Mouse (Mus musculus) kidney, adult 9 months (tissue): ENCODE measurements around the gene Socs3.

Source experiments
- DNase-seq: peaks from one replicate; pipeline ENCODE4 v3.0.0; 2022

Gene Socs3

DNA sequence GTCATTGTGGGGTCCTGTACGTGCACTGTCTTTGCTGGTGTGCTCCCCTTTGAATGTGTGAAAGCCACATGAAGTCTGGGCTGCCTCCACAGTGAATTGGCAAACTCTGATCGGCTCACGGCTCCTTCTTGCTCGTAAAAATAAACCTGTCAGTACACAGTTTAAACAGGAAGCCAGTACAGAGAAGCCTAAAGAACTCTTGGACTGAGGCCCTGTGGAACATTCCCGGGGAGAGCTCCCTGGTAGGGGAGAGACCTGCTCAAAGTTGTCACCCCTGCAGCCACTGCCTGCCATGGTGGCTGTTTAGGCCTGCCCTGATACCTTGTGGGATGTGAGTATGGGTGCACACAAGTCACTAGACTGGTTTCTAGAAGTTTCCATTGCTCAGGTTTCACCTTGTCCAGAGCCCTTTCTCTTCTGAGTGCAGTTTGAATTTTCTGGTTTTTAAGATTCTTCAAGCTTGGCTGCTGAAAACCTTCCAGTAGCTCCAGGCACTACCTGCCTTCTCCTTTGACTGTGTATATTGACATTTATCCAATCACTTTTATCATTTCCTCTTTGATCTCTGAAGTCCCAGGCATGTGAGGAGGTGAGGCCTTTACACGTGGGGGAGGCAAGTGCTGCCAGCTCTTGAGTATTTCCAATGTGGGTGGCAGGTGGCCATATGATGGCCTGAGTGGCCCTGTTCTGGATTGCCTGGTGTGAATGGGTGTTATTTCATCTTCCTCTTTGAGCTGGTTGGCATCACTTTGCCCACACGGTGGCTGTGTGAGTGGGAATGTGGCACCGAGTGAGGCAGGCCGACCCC is 24.6 kb upstream of the Socs3 start:
- peak; percentile 58 for DNase-seq

DNA sequence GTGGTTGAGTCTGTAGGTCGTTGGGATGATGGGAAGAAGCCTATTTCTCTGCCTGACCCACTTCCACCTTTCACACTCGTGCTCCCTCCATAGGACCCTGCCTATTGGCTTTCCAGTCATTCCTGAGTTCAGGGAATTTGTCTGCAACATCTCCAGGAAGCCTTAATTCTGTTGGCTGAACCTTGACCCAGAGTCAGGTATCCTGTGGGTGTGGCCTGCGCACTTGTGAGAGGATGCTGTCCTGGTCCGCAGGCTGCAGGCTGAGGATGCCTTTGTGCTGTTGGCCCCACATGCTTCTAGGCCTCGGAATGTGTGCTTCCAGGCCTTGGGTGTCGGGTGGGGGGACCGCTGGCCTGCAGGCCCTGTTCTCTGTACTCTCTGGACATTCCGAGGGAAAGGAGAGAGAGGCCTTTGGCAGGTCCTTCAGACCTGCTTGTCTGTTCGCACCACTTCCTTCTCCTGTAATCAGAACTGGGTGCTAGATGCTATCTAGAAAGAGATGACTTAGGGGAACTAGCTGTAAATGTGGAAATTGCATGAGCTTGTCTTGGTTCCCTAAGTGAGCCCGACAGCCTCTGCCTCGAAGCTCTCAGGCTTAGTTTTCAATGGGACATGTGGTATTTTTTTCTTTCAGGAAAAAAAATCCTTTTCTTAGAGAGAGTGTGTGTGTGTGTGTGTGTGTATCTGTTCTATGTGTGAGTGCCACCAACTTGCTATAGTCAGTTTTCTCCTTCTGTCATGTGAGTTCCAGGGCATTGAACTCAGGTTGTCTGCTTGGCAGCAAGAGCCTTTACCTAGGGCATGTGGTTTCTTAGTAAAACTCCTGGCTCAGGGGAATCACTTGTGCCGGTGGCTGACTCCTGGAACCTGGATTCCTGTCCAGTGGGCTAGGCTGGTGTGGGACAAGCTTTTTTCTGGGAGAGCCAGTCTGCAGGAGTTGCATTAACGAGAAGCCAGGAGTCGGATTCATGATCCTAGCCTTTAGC is 23.6 kb upstream of the Socs3 start:
- DNase-seq: peak; percentile 36

DNA sequence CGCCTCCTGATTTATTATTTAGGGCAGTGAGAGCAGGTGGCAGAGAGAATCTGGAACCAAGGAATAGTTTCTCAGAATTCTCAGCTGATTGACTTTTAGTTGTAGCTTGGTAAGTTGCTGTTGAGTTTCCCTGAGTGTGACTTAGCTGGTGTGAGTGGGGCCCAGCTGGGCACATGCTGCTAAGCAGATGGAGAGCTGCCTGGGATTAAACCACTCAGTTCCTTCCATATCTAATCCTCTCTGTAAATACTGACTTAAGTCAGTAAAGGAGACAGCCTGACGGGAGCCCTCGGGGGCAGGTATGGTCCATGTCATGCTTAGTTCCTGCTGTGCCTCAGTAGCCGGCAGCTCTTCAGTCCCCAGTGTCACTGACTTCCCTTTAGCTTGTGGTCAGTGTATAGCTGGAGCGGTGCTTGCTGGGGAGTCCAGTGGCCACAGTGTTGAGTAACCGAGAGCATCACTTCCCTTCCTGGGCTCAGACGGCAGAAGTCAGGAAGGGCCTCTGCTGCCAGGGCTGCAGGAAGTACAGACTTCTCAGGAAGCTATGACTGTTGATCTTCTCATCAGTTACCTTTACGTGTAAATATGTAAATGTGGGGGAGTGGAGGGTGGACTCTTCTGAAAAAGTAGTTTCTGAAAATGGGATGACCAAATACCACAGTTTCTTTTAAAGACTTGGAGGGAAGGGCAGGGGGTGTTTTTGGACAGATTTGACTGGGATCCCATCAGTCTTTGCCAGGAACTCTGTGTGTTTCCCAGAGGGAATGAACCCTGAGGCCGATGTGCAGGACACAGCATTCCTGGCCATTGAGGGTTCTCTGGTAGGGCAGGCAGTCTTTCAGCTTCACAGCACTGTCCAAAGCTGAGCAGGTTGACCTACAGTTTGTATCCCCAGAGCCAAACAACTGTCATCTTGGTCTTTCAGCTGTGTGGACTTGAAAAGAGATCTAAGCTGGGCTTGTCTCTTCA is 21.9 kb upstream of the Socs3 start:
- DNase-seq: peak; percentile 42

DNA sequence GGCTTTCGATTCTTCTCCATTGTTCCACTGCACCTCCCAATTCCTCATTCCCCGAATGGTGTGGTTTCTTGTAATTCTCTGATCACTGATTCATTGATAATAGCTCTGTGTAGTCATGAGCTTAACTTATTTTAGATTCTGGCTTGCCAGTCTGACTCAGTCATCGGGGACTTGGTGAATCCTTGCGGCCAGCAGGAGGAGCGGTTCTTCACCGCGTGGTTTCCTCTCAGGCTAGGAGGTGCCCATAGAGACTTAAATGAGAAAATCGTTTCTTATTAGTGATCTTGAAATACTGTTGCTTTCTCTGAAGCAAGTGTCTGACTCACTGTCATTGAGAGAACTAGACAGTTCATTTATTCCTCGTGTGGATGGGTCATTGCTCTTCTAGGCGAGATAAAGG is 20.1 kb upstream of the Socs3 start:
- no peak for DNase-seq

DNA sequence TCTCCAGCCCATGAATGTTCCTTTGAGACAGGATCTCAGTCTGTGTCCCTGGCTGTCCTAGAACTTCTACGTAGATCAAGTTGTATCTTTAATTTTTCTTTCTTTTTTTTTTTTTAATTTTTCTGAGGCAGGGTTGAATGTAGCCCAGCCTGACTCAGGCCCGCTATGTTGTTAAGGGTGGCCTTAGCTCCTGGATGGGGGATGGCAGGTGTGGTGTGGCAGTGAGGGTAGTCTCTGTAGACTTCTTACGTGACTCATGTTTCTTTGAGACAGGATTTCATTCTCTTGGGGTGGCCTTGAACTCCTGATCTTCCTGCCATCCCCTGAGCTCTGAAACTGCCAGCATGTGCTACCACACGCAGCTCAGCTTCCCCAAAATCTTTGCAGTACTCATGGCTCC is 19.4 kb upstream of the Socs3 start:
- DNase-seq: no peak

DNA sequence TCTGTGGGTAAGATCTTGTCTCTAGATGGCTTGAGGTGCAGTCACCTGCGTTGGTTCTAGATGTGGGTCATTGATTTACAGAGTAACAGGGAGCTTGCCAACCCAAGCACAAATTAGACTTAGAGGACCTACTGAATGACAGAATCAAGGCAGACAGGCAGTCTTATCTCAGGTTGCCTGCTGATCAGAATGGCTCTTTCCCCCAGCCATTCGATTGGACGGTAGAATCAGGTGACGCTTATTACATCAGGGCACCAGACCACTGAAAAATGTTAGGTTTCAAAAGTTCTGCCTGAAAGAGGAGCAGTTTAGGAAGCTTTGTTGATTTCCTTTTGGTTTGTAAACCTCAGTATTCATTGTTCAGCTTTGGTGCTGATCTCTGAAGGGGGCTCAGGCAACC is 18.1 kb upstream of the Socs3 start:
- peak; percentile 75 for DNase-seq

DNA sequence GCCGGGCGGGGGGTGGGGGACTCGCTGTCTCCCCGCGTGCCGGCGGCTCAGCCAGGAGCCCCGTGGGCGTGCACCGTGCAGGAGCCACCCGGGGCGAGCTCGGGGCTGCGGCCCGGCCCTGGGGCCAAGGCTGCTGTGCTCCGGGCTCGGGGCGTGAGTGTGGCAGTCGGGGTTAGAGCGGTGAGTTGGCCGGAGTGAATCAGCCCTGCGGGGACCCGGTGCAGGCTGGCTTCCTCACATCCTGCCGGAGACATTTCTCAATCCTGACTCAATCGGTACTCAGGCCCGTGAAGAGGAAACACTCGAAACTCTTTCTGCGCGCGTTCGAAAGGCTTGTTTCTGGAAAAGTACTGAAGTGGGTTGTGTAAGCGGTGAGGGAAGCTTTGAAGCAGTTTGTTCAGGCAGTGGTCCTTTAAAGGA is 17.2 kb upstream of the Socs3 start:
- DNase-seq: no peak

DNA sequence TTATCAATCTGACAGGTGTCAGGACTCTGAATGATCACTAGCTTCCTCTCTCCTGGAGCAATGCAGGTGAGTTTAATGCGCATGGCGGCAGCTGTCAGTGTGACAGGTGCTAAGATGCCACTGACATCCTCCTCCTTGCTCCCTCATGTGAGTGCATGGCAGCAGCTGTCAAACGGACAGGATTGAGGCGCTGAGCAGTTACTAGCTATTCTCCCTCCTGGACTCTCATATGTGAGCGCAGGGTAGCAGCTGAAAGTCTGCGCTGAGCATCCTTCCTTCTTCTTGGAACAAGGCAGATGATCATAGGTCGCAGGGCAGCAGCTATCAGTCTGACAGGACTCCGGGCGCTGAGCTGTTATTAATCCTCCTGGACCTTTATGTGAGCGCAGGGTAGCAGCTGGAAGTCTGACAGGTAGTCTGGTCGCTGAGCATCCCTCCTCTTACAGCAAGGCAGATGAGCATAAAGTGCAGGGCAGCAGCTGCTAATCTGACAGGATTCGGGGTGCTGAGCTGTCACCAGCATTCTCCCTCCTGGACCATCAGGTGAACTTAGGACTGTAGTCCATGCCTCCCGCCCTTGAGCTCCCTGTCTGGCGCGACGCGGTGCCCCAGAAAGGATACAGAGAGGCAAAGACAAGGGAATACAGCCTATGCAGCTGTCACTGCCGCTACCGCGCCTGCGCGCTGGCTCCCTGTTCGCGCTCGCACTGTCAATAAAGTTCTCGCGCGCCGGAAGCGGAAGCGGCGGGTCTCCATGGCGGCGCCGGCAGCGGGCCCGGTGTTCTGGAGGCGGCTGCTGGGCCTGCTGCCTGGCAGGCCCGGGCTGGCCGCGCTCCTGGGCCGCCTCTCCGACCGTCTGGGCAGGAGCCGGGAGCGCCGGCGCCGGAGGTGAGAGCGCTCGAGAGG is 16.5 kb upstream of the Socs3 start, which contains the start of gene Pgs1:
Gene Pgs1 (plus strand): TSS at position 167 of the 906 bp plus-strand sequence.
- DNase-seq: peak; percentile 91

DNA sequence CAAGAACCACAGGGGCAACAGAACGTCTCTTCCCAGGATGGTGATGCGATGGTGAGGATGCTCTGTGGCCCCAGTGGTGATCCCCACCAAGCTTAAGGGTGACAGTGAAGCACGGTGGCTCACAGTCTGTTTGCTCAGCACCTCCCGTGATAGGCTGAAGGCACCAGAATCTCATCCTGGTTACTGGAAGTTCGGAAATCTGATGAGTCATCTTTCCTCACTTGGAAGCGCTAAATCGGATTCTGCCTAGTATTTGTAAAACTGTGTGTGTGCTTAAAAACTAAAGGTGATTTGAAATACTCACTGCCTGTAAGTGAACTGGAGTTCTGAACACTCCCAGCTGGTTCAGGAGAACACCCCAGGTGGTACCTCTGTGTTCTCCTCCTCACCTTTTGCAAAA is 13.9 kb upstream of the Socs3 start:
- no peak for DNase-seq

DNA sequence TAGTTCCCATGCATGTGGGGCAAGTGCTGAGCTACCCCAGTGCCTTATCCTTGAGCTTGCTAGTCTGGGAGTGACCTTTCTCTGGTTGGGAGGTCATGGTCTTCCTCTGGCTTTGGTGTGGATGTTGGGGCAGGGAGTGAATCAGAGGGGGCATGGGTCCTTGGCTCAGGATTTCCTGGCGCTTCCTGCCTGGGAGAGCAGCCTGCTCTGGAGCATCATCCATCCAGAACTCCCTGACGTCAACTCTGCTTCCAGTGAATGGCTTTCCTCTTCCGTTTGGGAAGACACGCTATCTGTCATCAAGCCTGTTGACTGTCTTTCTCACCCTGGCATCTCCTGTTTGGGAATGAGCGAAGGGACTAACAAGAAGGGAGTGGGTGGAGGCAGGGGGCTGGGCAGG is 12.6 kb upstream of the Socs3 start:
- peak; percentile 60 for DNase-seq

DNA sequence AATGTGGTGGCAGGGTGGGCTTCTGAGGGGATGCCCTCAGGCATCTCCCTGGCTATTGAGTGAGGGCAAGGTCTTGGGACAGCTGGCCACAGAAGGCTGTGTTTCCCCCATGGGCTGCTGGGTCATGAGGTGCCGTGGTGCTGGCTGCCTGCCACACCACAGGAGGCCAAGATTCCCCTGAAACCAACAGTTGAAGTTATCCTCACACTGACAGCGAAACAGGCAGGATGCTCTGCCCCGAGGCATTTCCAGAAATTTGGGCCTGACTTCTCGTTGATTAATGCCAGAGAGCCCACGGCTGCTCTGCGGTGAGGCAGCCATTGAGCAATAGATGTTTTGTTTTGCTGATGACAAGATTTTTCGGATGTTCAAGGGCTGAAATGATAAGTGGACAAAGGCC is 9.5 kb upstream of the Socs3 start:
- no peak for DNase-seq

DNA sequence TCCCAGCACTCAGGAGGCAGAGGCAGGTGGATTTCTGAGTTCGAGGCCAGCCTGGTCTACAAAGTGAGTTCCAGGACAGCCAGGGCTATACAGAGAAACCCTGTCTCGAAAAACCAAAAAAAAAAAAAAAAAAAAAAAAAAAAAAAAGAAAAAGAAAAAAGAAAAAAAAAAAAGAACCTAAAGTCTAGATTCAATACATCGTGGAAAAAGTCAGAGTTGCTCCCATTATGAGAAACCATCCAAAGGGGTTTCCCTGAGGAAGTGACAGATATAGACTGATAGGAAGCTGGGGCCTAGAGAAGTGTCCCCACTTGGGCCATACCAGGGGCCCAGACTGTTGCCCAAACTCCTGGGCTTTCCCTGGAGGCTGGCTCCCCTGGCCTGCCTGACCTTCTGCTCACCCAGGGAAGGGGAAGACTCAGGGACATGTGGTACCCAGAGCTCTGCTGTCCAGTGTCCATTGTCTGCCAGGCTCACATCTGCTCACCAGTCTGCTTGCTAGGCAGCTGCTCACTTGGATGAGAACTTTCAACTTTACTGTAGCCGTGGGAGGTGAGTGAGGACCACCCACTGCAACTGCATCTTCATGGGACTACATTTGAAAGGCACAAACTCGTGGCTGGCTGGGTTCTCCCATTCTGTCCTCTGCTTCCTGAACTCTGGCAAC is 8.0 kb upstream of the Socs3 start:
- no peak for DNase-seq

DNA sequence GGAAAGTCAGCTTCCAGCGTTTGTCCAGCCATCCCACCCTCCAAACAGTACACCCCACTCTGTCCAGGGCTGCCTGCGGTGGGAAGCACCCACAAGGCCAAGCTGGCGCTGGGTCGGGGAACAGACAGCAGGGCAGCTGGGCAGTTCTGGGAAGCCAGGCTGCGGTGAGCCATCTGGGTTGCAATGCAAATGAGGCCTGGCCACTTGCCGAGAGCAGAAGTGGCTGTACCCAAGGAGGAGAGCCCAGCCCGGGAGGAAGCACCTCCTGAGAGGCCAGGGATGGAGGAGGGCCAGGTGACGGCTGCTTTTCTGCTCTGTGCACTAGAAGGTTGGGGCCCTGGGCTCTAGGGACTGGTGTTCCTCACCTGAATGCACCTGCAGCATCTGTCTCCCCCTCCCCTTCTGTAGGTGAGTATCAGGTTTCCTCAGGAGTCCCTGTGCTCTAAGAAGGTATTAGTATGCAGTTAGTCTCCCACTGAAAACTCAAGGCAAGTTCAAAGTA is 6.3 kb upstream of the Socs3 start:
- no peak for DNase-seq

DNA sequence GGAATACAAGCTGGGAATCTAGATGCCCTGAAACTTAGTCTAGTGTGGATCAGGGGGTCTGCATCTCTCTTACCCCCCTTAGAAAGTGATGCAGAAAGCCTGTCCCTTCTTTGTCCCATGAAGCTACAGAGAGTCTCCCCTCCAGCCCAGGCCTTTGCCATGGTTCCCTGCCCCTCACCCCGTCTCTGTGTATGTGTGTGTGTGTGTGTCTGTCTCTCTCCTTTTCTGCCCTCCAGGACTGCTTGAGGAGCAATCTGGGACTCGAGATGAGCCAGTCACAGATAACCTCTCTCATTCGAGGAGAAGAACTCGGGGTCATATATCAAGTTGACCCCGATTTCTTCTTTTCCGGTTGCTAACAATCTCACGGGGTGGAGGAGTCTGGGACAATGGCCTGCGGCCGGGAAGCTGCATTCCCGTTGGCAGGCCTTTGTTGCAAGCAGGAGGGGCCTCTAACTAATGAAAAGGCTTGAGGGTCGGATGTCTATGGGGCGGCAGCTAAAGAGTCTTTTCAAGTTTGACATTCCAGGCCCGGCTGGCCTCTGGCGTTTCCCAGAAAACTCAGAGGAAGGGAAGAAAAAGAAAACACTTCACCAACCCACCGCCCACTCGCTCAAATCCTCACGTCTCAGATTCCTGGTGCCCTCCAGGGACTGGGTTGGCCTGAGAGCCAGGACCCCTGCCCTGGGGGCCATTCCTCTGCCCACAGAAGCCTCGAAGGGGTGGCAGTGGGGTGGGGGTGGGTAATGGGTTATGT is 5.5 kb upstream of the Socs3 start:
- no peak for DNase-seq

DNA sequence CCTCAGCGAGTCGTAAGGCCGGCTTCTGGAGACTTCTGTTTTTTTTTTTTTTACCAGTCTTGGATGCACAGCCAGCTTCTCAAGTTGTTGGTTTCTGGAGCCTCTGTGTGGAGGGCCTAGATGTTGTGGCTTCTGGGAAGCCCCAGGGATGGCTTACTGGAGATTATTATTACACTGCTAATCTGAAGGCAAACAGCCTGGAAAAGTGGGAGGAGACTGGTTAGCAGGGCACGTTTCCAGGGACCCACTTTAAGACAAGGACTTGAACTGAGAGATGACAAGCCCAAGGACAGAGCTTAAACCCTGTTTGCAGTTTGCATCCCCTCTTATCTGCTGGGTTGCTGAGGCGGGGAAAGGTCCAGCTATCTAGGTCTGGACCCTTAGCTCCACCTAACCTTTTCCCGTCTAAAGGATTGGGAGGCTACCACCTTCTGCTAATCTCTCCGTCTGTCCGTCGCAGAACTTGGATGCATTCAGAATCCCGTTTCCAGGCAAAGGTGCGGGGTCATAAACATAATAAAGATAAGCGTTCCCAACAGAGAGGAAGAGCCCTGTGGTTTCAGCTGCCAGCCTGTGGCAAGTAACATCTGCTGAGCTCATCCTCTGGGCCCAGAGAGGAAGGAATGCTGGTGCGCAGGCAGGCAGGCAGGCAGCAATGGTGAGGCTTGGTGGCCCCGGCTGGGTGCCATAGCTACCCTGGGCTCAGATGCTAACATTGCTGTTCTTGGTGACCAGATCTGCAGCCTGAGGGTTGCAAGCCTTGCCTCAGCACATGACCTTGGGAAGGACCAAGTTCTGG is 4.7 kb upstream of the Socs3 start:
- DNase-seq: no peak

DNA sequence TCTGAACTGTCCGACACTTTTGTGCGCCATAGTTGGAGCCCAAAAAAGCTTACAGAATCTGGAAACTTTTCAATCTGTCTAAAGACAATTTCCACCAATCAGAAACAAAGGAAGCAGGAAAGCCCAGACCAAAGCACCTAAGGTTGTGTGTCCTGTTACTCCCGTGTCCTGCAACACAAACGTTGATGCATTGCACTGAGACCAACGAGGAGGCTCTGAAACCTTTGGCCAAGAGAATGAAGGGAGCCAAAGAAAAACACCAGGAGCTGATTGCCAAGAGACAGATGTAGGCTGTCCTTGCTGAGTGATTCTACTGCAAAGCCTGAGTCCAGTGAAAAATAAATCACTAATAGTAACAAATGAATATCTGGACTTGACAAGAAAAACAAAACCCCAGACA is 3.7 kb upstream of the Socs3 start:
- DNase-seq: no peak

DNA sequence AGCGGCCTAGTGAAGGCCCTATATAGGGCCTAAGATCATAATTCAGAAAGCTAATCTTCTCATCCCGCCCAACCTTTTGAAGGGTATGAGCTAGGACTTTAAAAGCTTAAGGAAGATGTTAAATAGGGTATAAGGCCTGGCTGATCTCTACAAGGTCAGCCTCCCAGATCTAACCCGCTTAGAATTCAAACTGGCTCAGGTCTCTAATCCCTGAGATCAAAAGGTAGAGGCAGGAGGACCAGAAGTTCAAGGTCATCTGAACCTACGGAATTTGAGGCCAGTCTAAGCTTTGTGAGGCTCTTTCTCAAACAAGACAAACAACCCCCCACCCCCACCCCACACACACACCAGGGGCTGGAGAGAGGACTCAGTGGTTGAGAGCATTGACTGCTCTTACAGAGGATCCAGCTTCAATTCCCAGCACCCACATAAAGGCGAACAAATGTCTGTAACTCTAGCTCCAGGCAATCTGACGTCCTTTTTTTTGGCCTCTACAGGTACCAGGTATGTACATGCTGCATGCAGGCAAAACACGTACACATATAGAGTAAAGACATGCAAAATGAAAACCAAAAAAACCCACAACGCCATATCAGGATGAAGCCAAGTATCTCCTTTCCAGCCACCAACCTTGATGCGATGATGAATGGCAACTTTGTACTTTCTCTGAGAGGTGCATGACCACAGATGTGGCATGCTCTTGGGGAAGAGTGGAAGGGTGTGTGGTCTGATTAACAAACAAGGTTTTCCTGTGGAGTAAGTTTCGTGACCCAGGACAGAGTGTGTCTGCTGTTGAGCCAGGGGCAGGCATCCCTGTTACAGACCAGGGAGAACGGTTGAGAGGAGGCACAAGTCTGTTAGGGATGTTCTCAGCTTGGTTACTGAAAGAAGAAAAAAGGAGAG is 3.1 kb upstream of the Socs3 start:
- DNase-seq: no peak

DNA sequence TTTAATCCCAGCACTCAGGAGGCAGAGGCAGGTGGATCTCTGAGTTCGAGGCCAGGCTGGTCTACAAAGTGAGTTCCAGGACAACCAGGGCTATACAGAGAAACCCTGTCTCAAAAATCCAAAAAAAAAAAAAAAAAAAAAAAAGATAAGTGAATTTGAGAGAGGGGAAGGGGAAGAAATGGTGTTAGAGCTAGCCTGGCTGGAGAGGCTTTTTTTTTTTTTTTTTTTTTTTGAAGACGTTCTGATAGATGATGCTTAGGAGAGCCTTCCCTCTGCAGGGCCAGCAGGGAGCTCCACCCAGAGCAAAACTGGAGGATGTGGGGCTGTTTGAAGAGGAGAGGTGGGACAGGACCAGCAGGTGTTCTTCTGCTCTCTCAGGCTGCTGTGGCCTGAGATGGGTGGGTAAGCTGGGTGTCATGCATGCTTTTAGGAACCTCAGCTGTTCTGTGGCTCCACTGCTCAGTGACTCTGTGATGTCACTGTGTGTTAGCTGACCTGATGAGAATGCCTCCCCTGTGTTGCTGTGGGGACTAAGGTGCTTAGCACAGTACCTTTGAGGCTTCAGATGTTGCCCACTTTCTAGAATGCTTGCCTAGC is 1.9 kb upstream of the Socs3 start:
- no peak for DNase-seq
